Mouse (Mus musculus) brain, embryonic 14.5 days (tissue): ENCODE results near the gene Paqr8. TPM values are rescaled to one million over a fixed set of nuclear protein-coding genes. Genes with fewer than 3 reads are reported as not detected.

Experiments
- DNase-seq: peaks from one replicate; pipeline ENCODE4 v3.0.0-alpha.2; 2011; ENCODE audit warnings: low read depth
- CTCF ChIP-seq: fragments of 200-500 bp; IDR thresholded peaks from 2 replicates; pipeline ENCODE4 v1.5.1; 2012; ENCODE audit warnings: inconsistent platforms, mild to moderate bottlenecking, moderate library complexity, borderline replicate concordance; ENCODE audit not compliant: insufficient read depth, insufficient read length; ENCODE audit errors: extremely low read depth
- POLR2A ChIP-seq: fragments of 200-500 bp; IDR thresholded peaks from 2 replicates; pipeline ENCODE4 v1.6.1; 2012; ENCODE audit warnings: mild to moderate bottlenecking, inconsistent platforms, borderline replicate concordance; ENCODE audit not compliant: poor library complexity, insufficient read depth, insufficient read length, severe bottlenecking; ENCODE audit errors: extremely low read depth
- polyA plus RNA-seq: library from polyadenylated mRNA; depleted of rRNA; stranded (reverse); fragments of >200 nt; gene quantifications from 2 replicates; pipeline ENCODE4 v1.2.3, GENCODE M21; 2012; rRNA removed

Paqr8 gene
- polyA plus RNA-seq, result 22.8 and 30.7 TPM in 2 replicates

DNA sequence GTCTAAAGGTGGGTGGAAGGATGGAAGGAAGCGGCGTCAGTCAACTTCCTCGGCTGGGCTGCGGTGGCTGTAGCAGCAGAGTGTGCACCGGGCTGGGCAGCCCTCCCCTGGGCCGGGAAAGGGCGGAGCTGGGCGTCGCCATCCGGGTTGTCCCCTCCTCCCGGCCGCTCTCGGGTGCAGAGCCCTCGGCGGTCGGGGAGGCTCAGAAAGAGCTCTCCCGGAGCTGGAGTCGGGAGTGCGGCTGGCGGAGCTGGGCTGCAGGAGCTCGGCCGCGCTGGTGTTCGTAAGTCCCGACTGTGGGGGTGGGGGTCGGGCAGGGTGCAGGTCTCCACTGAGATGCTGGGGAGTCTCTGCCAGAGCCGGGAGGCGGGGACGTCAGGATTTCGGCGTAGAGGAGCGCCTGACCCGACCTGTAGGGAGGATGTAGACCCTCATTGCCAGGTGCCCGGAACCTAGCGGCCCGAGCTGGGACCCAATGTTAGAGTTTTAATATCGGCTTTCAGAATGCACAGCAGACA is at the start of gene Paqr8:
Gene Paqr8 (plus strand): TSS at position 203 of the 518 bp plus-strand sequence.
- TF ChIP-seq POLR2A, result peak; percentile 83; the same call in 1 of the 2 replicates
- TF ChIP-seq CTCF, result no peak
- peak; percentile 93 for DNase-seq

DNA sequence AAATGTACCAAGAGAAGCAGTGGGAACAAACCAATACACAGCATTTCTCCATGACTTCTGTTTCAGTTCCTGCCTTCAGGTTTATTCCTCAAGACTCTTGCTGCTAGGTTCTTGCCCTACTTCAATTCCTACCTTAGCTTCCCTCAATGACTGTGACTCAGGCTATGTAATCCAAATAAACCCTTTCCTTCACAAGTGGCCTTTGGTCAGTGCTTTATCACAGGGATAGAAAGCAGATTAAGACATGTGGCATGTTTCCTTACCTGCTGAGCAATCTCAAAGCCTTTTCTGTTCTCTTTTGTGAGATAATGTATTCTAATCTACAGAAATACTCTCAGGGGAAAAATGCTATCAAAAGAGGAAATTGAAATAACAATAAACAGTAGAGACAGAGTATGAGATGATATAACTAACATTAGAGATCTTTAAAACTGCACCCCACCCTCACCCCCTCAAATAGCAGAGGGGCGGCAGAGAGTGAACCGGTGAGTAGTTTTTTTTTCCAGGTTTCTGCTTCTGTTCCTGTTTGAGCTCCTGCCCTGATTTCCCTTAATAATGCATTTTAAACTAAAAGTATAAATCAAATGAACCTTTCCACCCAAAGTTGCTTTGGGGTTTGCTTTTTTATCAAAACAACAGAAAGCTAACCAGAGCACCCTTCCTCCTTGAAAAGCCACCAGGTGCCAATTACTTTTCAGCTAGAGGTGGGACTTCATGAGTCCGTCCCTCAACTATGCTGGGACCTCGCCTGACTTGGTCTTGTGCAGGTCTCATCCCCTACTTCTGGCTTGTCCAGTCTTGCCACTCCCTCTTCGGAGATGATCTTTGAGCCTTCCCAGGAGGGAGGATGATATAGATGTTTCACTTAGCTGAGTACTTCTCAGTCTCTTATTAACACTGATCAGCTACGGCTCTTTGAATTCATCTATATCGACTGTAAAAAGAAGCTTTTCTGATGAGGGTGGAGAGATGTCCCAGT is 33.2 kb upstream of the Paqr8 start:
- DNase-seq, result no peak
- no peak for TF ChIP-seq POLR2A
- TF ChIP-seq CTCF, result no peak

DNA sequence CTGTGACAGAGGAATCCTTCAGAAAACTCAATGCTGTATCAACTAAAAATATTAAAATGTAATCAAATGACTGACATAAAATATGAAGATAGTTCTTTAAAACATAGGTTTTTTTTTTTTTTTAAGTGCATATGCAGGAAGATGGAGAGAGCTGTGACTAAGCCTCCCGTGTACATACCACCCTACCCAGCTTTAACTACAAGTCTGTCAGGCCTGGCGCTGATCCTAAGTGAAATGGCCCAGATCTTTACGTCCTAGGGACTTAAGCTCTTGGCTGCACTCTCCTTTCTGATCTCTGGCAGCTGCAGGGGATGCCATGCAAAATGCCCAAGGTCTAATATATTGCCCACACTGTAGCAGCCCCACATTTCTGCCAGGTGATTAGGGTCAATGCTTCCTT is 29.6 kb upstream of the Paqr8 start:
- DNase-seq, result no peak
- TF ChIP-seq CTCF, result no peak
- TF ChIP-seq POLR2A, result no peak

DNA sequence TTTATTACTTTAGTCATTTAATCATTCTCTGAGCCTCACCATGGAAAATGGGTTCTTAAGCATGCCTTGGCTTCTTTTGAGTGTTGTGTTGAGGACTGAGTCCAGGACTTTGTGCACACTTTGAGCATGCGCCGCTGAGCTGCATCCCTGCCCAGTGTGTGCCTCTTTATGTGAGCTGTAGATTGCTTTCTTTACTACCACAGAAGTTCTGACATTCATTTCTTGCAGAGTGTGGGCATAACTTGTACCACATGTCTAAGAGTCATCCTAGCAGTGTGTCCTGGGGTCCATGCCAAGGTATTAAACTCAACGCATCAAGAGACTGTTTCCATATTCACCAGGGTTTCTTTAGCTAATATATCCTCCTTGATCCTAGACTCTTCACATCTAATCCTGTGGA is 28.5 kb upstream of the Paqr8 start:
- TF ChIP-seq CTCF (no peak), POLR2A (no peak)
- no peak for DNase-seq

DNA sequence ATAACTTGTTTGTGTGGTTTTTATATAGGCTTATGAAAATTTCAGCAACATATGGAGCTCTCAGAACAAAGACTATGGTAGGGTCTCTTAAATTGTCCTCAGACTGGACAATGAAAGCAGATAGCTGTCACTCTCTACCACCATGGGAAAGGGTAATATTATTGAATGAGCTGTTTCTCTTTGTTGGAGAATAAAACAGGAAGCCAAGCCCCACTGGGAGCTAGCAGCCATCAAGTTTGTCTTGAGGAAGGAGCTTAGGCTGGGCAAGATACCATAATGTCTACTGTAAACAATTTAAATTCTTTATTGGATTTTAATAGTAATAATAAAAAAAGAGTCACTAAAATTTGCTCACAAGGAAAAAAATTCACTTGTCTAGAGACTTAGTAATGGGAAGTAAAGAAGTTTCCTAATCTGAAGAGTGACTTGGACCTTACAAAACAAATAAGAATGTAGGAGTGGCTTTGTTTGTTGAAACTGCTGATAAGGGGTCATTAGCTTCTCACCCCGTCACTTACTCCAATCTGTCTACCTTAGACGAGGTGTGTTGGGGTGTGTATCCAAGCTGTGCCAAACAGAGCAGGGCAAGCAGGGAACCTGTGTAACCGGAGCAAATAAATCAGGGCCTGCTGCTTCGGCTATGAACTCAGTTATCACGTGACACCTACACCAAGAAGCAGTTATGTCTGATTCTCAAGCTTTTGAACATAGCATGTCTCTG is 26.8 kb upstream of the Paqr8 start:
- DNase-seq, result no peak
- TF ChIP-seq CTCF (no peak), POLR2A (no peak)

DNA sequence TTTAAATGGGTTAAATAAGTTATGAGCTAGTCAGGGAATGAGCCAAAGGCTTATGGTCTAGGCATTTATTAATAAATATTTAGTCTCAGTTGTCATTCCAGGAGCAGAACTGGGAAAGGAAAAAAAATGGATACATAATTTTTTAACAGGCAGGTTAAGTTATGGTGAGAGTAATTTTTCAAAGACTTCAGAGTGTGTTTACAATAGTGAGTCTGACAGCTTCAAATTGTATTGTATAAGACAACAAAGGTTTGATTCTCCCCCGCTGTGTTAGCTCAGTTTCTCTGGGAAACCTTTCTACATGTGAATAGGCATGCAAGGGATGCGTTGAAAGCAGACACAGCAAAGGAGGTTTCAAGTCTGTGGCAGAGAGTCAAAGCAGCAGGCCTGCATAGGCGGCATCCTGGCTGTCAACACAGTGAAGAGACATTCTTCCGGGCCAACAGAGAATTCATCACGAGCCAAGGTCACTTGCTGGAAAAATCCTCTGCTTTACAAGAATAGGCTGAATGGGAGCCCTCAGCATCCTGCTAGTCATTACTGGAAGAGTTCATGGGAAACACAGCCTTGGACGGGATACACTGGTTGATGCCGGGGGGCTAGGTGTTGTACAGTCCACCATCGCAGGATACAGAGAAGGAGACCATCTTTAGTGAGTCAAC is 23.0 kb upstream of the Paqr8 start:
- DNase-seq, result peak; percentile 93

DNA sequence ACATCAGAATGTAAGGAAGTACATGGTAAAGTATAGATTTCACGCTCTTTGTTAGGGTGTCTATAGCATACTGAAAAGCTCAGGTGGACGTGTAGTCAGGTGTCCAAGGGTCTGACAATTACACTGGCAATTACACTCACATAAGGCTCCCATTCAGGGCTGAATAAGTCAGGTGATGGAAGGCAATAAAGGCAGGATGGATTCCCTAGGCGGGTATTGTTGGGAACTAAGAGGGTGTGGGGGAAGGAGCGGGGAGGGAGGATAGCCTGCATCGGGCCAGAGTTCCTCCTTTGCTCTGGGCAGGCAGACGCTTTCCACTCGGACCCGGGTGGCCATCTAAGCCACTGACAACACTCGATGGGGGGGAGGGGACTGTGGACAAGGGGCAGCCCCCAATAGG is 22.4 kb upstream of the Paqr8 start:
- TF ChIP-seq POLR2A, result no peak
- TF ChIP-seq CTCF, result no peak
- peak; percentile 47 for DNase-seq

More for the DNA sequence above, 23.0 kb upstream of the Paqr8 start:
- no peak for TF ChIP-seq POLR2A
- no peak for TF ChIP-seq CTCF

DNA sequence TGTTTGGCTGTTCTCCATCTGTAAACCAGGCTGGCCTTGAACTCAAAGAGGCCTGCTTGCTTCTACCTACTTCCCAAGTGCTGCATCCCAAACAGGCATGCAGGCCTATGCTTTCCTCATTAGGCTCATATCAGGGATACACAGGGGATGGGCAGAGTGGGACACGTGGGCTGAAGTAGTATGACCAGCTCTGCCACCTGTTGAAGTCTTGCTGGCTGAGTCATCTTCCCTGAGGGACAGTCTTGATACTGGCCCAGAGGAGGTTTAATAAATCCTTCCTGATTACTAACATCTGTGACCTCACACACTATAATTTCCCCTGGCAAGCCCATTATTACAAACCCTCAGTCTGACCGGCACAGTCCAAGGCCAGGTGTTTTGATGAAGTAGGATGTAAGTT is 19.5 kb upstream of the Paqr8 start:
- DNase-seq, result no peak
- TF ChIP-seq CTCF, result no peak
- TF ChIP-seq POLR2A, result no peak

DNA sequence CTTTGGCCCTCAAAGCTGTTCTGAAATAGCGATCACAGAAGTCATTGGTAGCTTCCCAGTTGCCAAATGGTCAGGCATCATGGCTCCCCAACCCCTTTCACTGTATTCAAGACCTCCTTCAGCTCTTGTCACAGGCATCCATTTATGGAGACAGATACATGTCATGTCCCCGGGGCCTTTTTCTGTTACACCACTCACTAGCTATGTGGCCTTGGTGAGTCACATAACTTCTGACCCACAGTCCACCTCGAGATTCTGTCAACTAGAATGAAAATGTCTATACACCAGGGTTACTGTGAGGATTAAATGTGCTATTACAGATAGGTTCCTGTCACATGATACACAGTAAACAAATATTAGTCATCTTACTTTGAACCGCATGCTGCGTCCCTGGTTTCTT is 17.9 kb upstream of the Paqr8 start:
- TF ChIP-seq POLR2A (no peak), CTCF (no peak)
- no peak for DNase-seq

DNA sequence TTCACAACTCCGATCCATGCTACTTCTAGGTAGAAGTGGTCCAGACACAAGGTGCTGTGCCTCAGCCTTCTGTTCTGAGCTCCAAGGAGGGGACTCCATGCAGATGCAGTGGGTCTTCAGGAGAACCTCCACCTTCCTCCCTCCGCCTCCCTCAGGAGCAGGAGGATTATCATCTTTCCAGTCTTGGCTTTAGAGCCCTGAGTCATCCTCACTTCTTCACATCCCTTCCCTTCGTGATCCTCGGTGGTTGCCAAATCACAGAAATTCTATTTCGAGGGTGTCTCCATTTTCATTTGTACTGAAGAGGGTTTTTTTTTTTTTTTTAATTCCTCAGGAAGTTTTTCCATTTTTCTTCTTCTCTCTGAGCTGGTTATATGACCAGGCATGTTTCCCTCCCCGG is 16.3 kb upstream of the Paqr8 start:
- no peak for DNase-seq
- TF ChIP-seq POLR2A (no peak), CTCF (no peak)

DNA sequence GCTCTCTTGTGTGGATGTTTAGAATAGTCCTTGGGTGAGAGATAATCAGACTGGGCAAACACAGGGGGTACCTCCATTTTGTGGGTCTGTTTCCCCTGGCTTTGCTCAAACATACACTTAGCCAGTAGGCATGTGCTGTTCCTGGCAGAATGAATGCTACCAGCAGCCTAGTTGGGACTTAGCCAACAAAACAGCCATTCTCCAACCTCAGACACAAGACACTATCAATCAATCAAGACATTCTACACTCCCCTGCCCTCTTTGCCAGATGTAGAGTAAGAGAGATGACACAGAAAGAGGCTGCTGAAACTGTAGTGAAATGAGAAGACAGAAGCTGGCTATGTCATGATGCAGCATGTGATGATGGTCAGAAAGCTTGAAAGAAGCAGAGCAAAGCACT is 13.1 kb upstream of the Paqr8 start:
- TF ChIP-seq CTCF (no peak), POLR2A (no peak)
- DNase-seq, result peak; percentile 26
